Mouse (Mus musculus) G1E-ER4 (cell line): ENCODE measurements around the gene Sparcl1. TPM values are rescaled to one million over a fixed set of nuclear protein-coding genes. Genes with fewer than 3 reads are reported as not detected.

Experiments
- GATA1 ChIP-seq: IDR thresholded peaks from one replicate; pipeline ENCODE4 v1.8.0; 2012; ENCODE audit warnings: low read length, inconsistent platforms
- polyA plus RNA-seq: library from polyadenylated mRNA; stranded (reverse); fragments of >175 nt; gene quantifications from 2 replicates; pipeline ENCODE4 v1.2.3, GENCODE M21; 2012

Sparcl1 gene
- polyA plus RNA-seq, 1 experiment = not detected

GRCm38 (mm10) chr5:104055816-104056215, 57.7 kb downstream of the Sparcl1 start:
- TF ChIP-seq GATA1 = no peak

GRCm38 (mm10) chr5:104054938-104055337, 58.6 kb downstream of the Sparcl1 start:
- no peak for TF ChIP-seq GATA1

DNA sequence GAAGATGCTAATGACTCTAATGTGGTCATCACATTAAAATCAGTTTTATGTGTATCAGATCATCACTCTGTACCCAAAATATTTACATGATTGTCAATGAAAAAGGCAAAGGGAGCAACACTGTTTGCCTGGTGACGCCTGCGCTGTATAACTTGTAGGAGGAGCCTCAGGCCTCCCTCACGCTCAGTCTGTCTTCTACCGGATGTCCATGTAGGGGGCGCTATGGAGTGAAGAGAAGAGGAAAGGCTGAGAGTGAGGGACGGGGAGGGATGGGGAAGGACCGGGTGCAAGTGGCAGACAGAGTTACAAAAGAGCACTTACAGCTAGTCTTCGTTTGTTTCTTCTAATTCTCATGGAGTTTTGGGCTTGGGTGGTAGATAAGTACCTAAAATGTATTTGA, 60.6 kb downstream of the Sparcl1 start:
- no peak for TF ChIP-seq GATA1

DNA sequence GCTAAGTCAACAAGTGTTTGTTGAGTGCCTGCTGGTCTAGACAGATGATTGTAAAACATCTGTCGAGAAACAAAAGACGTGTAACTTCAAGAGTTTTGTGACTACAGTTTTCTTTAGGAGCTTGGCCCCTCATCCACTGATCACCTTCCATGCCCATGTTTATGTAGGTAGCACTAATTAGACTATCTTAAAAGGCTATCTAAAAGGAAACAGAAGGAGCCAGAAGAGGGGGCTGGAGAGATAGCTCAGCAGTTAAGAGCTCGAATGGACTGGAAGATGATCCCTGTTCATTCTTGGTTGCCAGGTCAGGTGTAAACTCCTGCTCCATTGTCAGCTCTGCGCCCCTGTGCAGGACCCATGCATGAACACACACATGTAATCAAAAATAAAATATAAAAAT, 65.4 kb downstream of the Sparcl1 start:
- TF ChIP-seq GATA1 = no peak

DNA sequence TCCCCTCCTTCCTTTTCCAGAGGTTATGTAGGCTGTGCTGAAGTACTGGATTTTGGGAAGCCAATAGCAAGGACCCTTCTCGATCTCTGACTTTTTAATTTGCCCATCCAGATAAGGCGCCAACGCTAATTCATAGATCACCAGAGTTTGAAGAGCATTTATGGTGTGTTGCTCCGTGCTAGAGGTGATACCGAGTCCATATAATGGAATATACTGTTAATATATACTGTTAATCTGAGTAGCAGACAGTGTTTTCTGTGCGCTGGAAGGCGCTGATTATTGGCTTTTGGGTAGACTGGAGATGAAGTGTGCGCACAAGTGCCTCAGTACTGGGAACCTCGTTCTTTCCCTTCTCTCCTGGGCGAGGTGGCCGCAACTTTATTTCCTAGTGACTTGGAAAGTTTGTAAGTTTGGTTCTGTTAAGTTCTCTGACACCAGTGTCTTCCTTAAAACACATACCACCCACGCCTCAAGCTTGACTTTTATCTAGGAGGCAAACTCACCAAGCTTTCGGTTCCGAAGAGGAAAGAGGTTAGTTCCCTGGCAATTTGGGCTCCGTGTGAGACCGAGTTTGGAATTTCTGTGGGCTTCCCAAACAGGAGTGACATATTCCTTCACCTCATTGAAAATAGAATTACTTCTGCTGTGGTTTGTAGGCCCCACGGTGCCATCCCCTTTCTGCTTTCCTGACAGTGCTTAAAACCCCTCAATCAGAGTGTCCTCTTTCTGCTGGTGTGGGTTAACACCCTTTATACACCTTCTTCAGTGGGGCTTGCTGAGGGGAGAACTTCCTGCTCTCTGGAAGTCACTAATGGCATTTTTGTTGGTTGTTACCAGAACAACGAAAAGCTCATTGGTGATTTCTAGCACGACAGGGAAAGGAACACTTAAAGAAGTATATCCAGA, 66.1 kb downstream of the Sparcl1 start:
- no peak for TF ChIP-seq GATA1

- TF ChIP-seq GATA1 = no peak
These were observed 67.0 kb downstream of the Sparcl1 start, which contains the start of gene Nudt9 for GRCm38 (mm10) chr5:104046256-104047199. Gene Nudt9 (plus strand): TSS chr5:104046306.

GRCm38 (mm10) chr5:104043704-104044103, 69.8 kb downstream of the Sparcl1 start:
- TF ChIP-seq GATA1 = no peak

DNA sequence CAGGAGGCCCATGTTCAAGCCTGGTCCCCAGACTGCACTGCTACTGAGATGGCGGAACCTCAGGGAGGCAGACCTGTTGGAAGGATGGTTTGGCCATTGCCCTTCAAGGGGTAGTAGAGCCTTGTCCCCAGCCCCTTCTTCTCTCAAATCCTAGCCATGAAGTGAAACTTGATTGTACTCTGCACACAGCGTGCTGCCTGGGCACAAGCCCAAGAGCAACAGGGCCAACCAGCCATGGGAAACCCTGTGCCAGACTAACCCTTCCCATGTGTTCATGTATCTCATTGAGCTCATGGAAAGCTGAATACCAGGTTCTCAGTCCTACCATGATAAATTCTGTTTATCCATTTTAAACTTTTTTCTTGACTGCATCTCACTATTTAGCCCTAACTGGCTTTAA, 70.6 kb downstream of the Sparcl1 start:
- no peak for TF ChIP-seq GATA1

- TF ChIP-seq GATA1 = no peak
These were observed 74.2 kb downstream of the Sparcl1 start for GRCm38 (mm10) chr5:104039154-104039932.

DNA sequence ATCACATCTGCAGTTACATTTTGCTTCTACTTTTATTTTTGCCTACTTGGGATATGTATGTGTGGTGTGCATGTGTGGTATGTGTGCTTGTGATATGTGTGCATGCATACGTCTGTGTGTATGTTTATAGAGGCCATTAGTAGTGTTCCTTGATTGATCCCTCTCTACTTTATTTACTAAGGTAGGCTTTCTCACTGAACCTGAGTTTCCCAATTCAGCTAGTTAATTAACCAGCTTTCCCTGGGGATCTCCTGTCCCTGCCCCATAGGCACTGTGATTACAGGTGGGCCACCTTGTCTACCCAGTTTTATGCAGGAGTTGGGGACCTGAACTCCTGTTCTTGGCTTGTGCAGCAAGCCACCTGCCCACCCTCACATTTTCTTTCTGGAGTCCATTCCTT, 76.8 kb downstream of the Sparcl1 start:
- TF ChIP-seq GATA1 = no peak

DNA sequence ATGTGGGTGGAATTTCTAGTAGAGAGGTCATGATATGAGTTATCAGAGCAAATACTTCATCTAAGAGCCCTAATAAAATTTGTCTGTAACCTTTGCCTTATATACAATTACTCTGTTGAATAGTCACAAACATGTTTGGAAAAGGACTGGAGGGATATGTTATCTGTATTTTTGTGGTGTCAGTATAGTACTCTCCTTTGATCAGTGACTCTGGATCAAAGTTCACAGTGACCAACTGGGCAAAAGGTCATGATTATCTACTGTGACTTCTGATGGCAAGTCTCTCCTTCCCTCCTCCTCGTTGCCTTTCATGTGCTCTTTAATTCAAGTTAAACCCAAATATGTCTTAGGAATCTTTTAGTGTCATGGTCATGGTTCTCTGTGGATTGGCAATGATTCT, 77.7 kb downstream of the Sparcl1 start:
- TF ChIP-seq GATA1 = no peak

DNA sequence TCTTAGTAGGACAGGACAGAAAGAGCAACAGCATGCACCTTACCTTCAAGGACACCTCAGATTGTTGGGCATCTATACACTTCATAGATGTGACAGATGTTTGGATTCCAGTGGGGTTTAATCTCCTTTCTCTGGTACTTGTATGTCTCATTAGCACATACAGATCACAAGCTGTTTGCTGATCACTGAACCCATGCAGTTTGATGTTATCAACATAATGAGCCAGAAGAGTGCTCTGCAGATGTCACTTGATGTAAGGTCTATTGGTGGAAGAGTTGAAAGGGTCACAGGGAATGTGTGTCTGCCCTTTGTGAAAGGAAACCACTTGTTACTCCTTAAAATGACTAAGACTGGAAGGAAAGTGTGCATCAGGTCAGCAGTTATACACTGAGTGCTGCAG, 78.5 kb downstream of the Sparcl1 start:
- TF ChIP-seq GATA1 = no peak

GRCm38 (mm10) chr5:104032434-104033097, 81.0 kb downstream of the Sparcl1 start:
- TF ChIP-seq GATA1 = no peak

Other genes with a start within 250 kb of the Sparcl1 start
- 0.06 TPM in 2 replicates for gene Klhl8, start 202.5 kb downstream of the Sparcl1 start, polyA plus RNA-seq
- gene Hsd17b13, start 136.3 kb downstream of the Sparcl1 start, polyA plus RNA-seq = not detected in 2 replicates
- gene Hsd17b11, start 91.8 kb downstream of the Sparcl1 start, polyA plus RNA-seq = 0.58 and 0.67 TPM in 2 replicates
- 180 and 216 TPM in 2 replicates for gene Nudt9, start 67.4 kb downstream of the Sparcl1 start, polyA plus RNA-seq
- gene Gm17660, start 36.1 kb downstream of the Sparcl1 start, polyA plus RNA-seq = not detected in 2 replicates
- gene Dspp, start 57.0 kb upstream of the Sparcl1 start, polyA plus RNA-seq = not detected in 2 replicates
- gene Dmp1, start 88.9 kb upstream of the Sparcl1 start, polyA plus RNA-seq = not detected in 2 replicates
- not detected in 2 replicates for gene Ibsp, start 185.4 kb upstream of the Sparcl1 start, polyA plus RNA-seq
- not detected in 2 replicates for gene Mepe, start 211.6 kb upstream of the Sparcl1 start, polyA plus RNA-seq